Mouse (Mus musculus) cerebellum, adult 2 months (tissue): ENCODE measurements around the gene Olfr870. TPM values are rescaled to one million over a fixed set of nuclear protein-coding genes. Genes with fewer than 3 reads are reported as not detected.
"Not testable (repeated sequence)": the region's sequence is repeated elsewhere in the genome, so short reads cannot be mapped to it uniquely, and the experiment has no call there.

Experiments used
- DNase-seq, 2 experiments: peaks; one replicate each; pipeline ENCODE4 v3.0.0; 2021
- H3K27ac ChIP-seq: fragments of 200-500 bp; 2 replicates; pipeline ENCODE4 v1.5.1; 2012; ENCODE audit warnings: low read length, control low read depth, inconsistent platforms; ENCODE audit not compliant: insufficient read depth
- H3K27me3 ChIP-seq: fragments of 200-500 bp; 2 replicates; pipeline ENCODE4 v1.6.1; 2012; ENCODE audit warnings: inconsistent platforms, mild to moderate bottlenecking, low read length, moderate library complexity; ENCODE audit not compliant: control insufficient read depth, insufficient read depth
- H3K4me1 ChIP-seq: fragments of 200-500 bp; 2 replicates; pipeline ENCODE4 v1.6.1; 2011; ENCODE audit warnings: low read length; ENCODE audit not compliant: control insufficient read depth, insufficient read depth
- H3K4me3 ChIP-seq: fragments of 200-500 bp; replicated peaks from 2 replicates; pipeline ENCODE3; 2011; ENCODE audit warnings: mild to moderate bottlenecking, low read depth, low read length, control low read depth; ENCODE audit not compliant: insufficient read depth
- CTCF ChIP-seq: fragments of 200-500 bp; IDR thresholded peaks from 2 replicates; pipeline ENCODE4 v1.5.1; 2011; ENCODE audit warnings: low read depth, mild to moderate bottlenecking, control low read depth, low read length, moderate library complexity, borderline replicate concordance; ENCODE audit not compliant: insufficient read depth
- POLR2A ChIP-seq: fragments of 200-500 bp; IDR thresholded peaks from 2 replicates; pipeline ENCODE4 v1.6.1; 2011; ENCODE audit warnings: low read length, control low read depth, borderline replicate concordance; ENCODE audit not compliant: insufficient read depth
- WGBS: fragments of 180-500 bp; shearing (Covaris S2); methylation state at CpG from one replicate; pipeline ENCODE4 v1.1.7; 2018; 5-methylcytosine and 5-hydroxymethylcytosine counted together
- polyA plus RNA-seq: library from polyadenylated mRNA; depleted of rRNA; stranded (reverse); fragments of >200 nt; gene quantifications from 2 replicates; pipeline ENCODE4 v1.2.3, GENCODE M21; 2012; rRNA removed

Olfr870 gene
- not detected in 2 replicates for polyA plus RNA-seq

DNA sequence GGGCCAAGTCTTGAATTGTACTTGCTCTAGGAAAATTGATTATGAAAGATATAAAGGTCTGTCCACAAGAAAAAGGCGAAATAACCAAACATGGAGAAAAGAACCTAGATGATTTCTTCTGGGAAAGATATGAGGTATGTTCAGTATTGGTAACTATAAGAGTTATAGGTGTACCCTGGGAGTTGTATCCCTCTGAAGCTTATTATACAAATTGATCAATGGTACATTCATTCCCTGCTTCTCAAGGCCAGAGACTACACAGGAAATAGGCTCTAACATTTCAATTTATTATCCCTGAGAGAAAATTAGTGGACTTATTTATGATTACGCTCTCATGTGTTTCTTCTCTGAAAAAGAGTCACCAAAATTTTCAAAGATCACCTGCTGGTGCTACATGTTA, at the start of gene Olfr870:
Gene Olfr870, minus strand, starts transcription at position 101 of the 400 bp plus-strand sequence.
- WGBS = 75% methylated on average over 2 of the region's 2 CpGs
- Histone ChIP-seq H3K27me3 (no peaks in the 10 kb centered on the region), H3K4me1 (no peaks in the 10 kb centered on the region), H3K27ac (no peak within 1 kb of the TSS), H3K4me3 (no peak within 1 kb of the TSS)
- TF ChIP-seq CTCF = no peak
- TF ChIP-seq POLR2A = no peak
- DNase-seq = no peak

DNA sequence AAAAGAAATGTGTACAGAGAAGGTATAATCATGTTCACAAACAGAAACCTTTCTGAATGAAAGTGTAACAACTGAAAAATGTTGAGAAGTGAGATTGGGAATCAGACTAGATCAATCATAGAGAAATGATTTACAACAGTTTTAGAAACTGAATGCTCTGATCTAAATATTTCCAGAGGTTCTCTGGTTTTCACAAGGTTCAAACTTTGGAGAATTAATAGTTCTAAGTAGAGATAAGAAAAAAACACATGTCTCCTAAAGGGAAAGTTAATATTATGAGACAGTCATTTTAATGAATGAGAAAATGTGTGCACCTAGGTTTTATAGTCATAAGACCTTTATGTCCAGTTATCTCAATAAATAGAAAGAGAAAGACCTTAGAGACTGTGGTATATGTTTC, 38.0 kb upstream of the Olfr870 start, which contains the start of gene Olfr871:
Gene Olfr871, plus strand, starts transcription at position 301 of the 400 bp plus-strand sequence.
- Histone ChIP-seq H3K27me3 (no peaks in the 10 kb centered on the region), H3K27ac (no peak within 1 kb of the TSS), H3K4me1 (no peaks in the 10 kb centered on the region), H3K4me3 (no peak within 1 kb of the TSS)
- DNase-seq = no peak
- TF ChIP-seq POLR2A (no peak), CTCF (no peak)

GRCm38 (mm10) chr9:20211477-20211876, 37.6 kb upstream of the Olfr870 start:
- Histone ChIP-seq H3K27ac (no peak overlapping the region), H3K4me3 (no peak overlapping the region), H3K4me1 (no peaks in the 10 kb centered on the region), H3K27me3 (no peaks in the 10 kb centered on the region)
- 59% methylated on average over 2 of the region's 2 CpGs for WGBS
- no peak for TF ChIP-seq CTCF
- no peak for TF ChIP-seq POLR2A
- DNase-seq = no peak

DNA sequence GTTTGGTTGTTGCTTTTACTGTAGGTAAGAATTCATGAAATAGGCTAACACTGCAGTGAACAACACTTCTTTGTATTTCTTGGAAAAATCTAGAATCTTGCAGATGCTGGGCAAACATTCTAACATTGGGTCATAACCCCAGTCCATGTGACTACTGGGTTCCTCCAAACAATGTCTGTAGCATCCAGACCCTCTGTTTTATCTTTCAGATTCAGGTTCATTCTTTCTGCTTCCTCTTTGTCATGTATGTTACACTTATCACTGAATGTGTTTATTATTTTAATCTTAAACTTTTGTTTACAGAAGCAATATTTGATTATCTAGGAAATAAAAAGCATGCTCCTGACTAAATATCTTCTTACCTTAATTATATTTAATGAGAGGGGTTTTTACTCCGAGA, 37.0 kb upstream of the Olfr870 start:
- TF ChIP-seq CTCF (no peak), POLR2A (no peak)
- Histone ChIP-seq H3K4me3 (no peak overlapping the region), H3K4me1 (no peaks in the 10 kb centered on the region), H3K27me3 (no peaks in the 10 kb centered on the region), H3K27ac (no peak overlapping the region)
- WGBS = 31% methylated on average over 1 of the region's 1 CpGs
- no peak for DNase-seq

- not testable (repeated sequence) for H3K4me3 ChIP-seq, DNase-seq, H3K27ac ChIP-seq, H3K27me3 ChIP-seq, H3K4me1 ChIP-seq
- 88% methylated on average over 7 of the region's 7 CpGs for WGBS
These were observed 29.6 kb upstream of the Olfr870 start for GRCm38 (mm10) chr9:20203413-20203984.

GRCm38 (mm10) chr9:20202131-20202530, 28.3 kb upstream of the Olfr870 start:
- TF ChIP-seq CTCF (no peak), POLR2A (no peak)
- no peaks in the 10 kb centered on the region for H3K27me3 ChIP-seq
- H3K4me1 ChIP-seq = no peaks in the 10 kb centered on the region
- H3K4me3 ChIP-seq = no peak overlapping the region
- H3K27ac ChIP-seq = no peak overlapping the region
- DNase-seq = no peak
- WGBS = 64% methylated on average over 1 of the region's 1 CpGs

- TF ChIP-seq POLR2A = no peak
- TF ChIP-seq CTCF = no peak
- Histone ChIP-seq H3K27ac (no peak overlapping the region), H3K4me1 (no peaks in the 10 kb centered on the region), H3K27me3 (no peaks in the 10 kb centered on the region), H3K4me3 (no peak overlapping the region)
- 60% methylated on average over 5 of the region's 5 CpGs for WGBS
- no peak for DNase-seq
These were observed 5.6 kb upstream of the Olfr870 start for GRCm38 (mm10) chr9:20179463-20179862.

GRCm38 (mm10) chr9:20149706-20150105, 24.2 kb downstream of the Olfr870 start:
- WGBS = 81% methylated on average over 3 of the region's 3 CpGs
- no peak for TF ChIP-seq CTCF
- TF ChIP-seq POLR2A = no peak
- no peak overlapping the region for H3K27ac ChIP-seq
- no peaks in the 10 kb centered on the region for H3K27me3 ChIP-seq
- H3K4me1 ChIP-seq = no peaks in the 10 kb centered on the region
- no peak overlapping the region for H3K4me3 ChIP-seq
- no peak for DNase-seq
